Mouse (Mus musculus) forebrain, embryonic 16.5 days (tissue): Measurements from ENCODE around the gene Cnot6. TPM values are rescaled to one million over a fixed set of nuclear protein-coding genes. Genes with fewer than 3 reads are reported as not detected.

Experiments
- ATAC-seq: fragments of 200-750 bp; cut with Nextera tagmentation; 2 replicates; pipeline ENCODE4 v1.8.0; 2017; ENCODE audit warnings: mild to moderate bottlenecking, moderate library complexity
- H3K27ac ChIP-seq: fragments of 300-500 bp; sonication (generic); 2 replicates; pipeline ENCODE4 v1.5.1; 2014; ENCODE audit warnings: low read length, control low read depth
- H3K27me3 ChIP-seq: fragments of 300-500 bp; sonication (generic); replicated peaks from 2 replicates; pipeline ENCODE4 v1.6.1; 2014; ENCODE audit warnings: low read length; ENCODE audit not compliant: control insufficient read depth, insufficient read depth
- H3K36me3 ChIP-seq: fragments of 300-500 bp; sonication (generic); 2 replicates; pipeline ENCODE4 v1.6.1; 2014; ENCODE audit not compliant: control insufficient read depth, insufficient read depth
- H3K4me1 ChIP-seq: fragments of 300-500 bp; sonication (generic); replicated peaks from 2 replicates; pipeline ENCODE4 v1.6.1; 2014; ENCODE audit warnings: low read length; ENCODE audit not compliant: control insufficient read depth, insufficient read depth
- H3K4me2 ChIP-seq: fragments of 300-500 bp; sonication (generic); 2 replicates; pipeline ENCODE4 v1.6.1; 2014; ENCODE audit warnings: mild to moderate bottlenecking, low read length, control low read depth
- H3K4me3 ChIP-seq: fragments of 300-500 bp; sonication (generic); replicated peaks from 2 replicates; pipeline ENCODE4 v1.5.1; 2014; ENCODE audit warnings: mild to moderate bottlenecking, low read length, control low read depth
- H3K9ac ChIP-seq: fragments of 300-500 bp; sonication (generic); replicated peaks from 2 replicates; pipeline ENCODE4 v1.6.1; 2014; ENCODE audit warnings: low read depth, low read length, control low read depth
- H3K9me3 ChIP-seq: fragments of 300-500 bp; sonication (generic); 2 replicates; pipeline ENCODE4 v1.6.1; 2016; ENCODE audit warnings: low read length; ENCODE audit not compliant: control insufficient read depth
- WGBS: fragments of 180-500 bp; shearing (Covaris S2); extraction: QIAGEN DNeasy Blood & Tissue Kit; methylation state at CpG from one replicate; pipeline ENCODE4 v1.1.7; 2014; 5-methylcytosine and 5-hydroxymethylcytosine counted together
- polyA plus RNA-seq: library from polyadenylated mRNA; unstranded; fragments of >200 nt; fragmentation: Nextera tagmentation; extraction: Ambion mirVana; gene quantifications from 2 replicates; pipeline ENCODE4 v1.2.1, GENCODE M21; 2015

Gene Cnot6
- polyA plus RNA-seq, 1 experiment from 2014 or later: 55.1 TPM

- Histone ChIP-seq H3K27ac (no peak overlapping the region), H3K36me3 (no peaks in the 10 kb centered on the region), H3K27me3 (no peaks in the 10 kb centered on the region), H3K9ac (no peak overlapping the region), H3K4me3 (no peak overlapping the region), H3K9me3 (no peaks in the 10 kb centered on the region), H3K4me2 (no peak overlapping the region), H3K4me1 (peaks cover 3% of the 10 kb centered on the region; the same call in 1 of the 2 replicates)
- ATAC-seq: no peak
- WGBS: 81% methylated on average over 10 of the region's 10 CpGs
Observed at GRCm38 (mm10) chr11:49651762-49652322, 60.7 kb downstream of the Cnot6 start.

DNA sequence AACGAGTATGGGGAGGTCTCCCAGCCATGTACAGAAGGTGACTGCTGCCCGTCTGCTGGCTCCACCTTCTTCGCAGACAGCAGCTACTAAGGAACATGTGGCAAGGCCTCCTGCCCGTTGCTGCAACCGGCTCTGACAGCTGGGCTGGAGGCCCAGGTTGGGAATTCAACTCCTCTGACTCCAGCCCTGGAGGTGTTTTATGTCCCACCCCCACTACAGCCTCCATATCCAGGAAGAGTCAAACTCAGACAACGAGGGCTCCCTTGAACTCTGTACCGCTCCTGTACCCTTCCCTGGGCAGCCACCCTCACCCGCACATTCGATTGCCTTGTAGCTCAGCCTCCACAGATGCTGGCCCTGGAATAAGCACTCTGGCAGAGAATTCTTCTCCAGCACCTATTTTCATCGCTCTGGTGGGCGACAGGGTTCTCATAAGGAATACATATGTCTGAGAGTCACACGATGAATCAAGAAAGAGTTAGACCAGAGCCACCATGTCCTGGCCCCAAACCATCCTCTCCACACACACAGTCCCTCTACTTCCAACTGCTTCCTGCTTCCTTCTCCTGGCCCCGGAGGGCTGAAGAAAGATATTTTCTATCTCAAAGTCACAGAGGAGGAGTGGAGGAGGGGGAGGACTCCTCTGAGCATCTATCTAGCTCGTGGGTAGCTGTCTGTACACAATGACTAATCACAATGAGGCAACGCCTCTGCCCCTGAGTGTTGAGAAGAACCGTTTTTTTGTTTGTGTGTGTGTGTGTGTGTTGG, 61.3 kb downstream of the Cnot6 start:
- WGBS: 80% methylated on average over 16 of the region's 16 CpGs
- Histone ChIP-seq H3K36me3 (no peaks in the 10 kb centered on the region), H3K9me3 (no peaks in the 10 kb centered on the region), H3K27ac (no peak overlapping the region), H3K9ac (no peak overlapping the region), H3K4me3 (no peak overlapping the region), H3K27me3 (no peaks in the 10 kb centered on the region), H3K4me1 (peaks cover 3% of the 10 kb centered on the region; the same call in 1 of the 2 replicates), H3K4me2 (no peak overlapping the region)
- no peak for ATAC-seq

DNA sequence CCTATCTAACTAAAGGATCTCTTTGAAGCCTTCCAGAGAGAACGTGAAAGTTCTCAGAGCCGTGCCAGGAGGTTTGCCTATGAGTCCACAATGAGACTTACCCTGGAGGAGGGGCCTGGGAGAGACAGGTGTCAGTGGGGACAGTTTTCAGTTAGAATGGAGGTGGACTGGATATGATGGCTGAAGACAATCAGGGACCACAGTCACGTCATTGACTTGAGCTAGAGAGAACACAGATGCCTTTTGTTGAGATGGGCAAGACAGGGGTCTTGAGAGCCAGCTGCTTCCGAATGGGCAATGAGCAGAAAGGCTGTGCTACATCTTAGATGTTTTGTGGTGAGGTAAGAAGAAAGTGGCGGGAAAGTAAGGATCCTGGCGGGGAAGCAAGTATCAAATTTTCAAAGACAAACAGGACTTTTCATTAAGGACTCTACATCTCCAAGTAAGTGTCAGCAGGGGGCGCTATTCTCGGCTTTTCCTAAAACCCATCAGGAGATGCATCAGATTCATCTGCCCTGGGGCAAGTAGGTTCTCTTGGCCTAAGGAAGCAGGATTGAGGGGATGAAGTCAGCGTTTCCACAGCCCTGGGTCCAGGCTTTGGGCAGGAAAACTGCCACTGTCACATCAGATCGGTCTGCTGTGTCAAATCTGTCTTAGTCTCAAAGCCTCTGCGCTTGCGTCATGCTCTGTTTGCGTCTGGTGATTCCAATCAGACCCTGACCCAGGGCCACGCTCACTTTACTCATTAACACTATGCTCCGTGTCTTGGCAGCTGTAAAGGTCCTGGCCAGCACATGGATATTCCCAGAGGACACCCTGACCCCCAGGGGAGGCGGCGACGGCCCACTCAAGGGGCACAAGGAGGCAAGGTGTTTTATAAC, 62.2 kb downstream of the Cnot6 start:
- no peak for ATAC-seq
- H3K27ac ChIP-seq: no peak overlapping the region
- peaks cover 3% of the 10 kb centered on the region; the same call in 1 of the 2 replicates for H3K4me1 ChIP-seq
- no peaks in the 10 kb centered on the region for H3K27me3 ChIP-seq
- no peak overlapping the region for H3K4me2 ChIP-seq
- no peak overlapping the region for H3K4me3 ChIP-seq
- H3K36me3 ChIP-seq: no peaks in the 10 kb centered on the region
- WGBS: 64% methylated on average over 18 of the region's 18 CpGs
- no peak overlapping the region for H3K9ac ChIP-seq
- H3K9me3 ChIP-seq: no peaks in the 10 kb centered on the region

DNA sequence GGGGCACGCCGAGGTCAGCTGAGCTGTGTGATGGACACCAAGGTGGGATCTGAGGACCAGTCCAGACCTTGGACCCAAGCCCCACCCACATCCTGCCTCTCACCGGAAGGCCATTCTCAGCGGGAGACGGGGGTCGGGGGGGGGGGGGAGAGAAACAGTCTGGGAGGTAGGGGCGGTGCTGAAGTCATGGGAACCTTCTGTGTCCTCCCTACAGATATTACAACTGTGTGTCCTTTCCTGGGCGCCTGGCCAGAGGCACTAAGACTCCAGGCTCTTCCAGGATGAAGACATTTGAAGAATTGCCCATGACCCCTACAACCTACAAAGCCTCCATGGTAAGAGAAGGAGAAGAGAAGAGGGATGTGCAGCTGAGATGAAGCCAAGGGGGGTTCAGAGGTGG, 66.8 kb downstream of the Cnot6 start:
- no peak overlapping the region for H3K9ac ChIP-seq
- H3K36me3 ChIP-seq: no peaks in the 10 kb centered on the region
- H3K4me3 ChIP-seq: no peak overlapping the region
- H3K4me2 ChIP-seq: no peak overlapping the region
- H3K4me1 ChIP-seq: no peaks in the 10 kb centered on the region
- no peak for ATAC-seq
- no peaks in the 10 kb centered on the region for H3K27me3 ChIP-seq
- no peaks in the 10 kb centered on the region for H3K9me3 ChIP-seq
- 69% methylated on average over 7 of the region's 8 CpGs for WGBS
- no peak overlapping the region for H3K27ac ChIP-seq

DNA sequence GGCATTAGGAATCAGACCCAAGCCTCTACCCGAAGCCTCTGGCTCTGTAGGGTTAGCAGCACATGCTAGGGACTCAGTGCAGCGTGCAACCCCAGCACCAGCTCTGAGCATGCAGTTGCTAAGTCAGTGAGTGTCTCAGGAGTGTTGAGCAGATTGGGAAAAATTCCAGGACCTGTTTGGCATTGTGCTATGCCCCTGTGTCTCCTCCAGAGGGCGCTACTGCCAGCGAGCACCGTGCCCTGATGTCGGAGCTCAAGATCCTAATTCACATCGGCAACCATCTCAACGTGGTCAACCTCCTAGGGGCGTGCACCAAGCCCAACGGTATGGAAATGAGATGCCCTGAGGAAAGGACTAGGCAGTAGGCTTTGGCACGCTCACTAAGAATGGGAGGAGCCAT, 76.1 kb downstream of the Cnot6 start:
- H3K27ac ChIP-seq: no peak overlapping the region
- no peaks in the 10 kb centered on the region for H3K36me3 ChIP-seq
- H3K9ac ChIP-seq: no peak overlapping the region
- no peak for ATAC-seq
- no peak overlapping the region for H3K4me2 ChIP-seq
- peaks cover 8% of the 10 kb centered on the region for H3K4me1 ChIP-seq
- peaks cover 28% of the 10 kb centered on the region for H3K27me3 ChIP-seq
- H3K9me3 ChIP-seq: no peaks in the 10 kb centered on the region
- no peak overlapping the region for H3K4me3 ChIP-seq
- WGBS: 2% methylated on average over 11 of the region's 11 CpGs

GRCm38 (mm10) chr11:49635671-49636070, 76.9 kb downstream of the Cnot6 start:
- no peak for ATAC-seq
- Histone ChIP-seq H3K36me3 (no peaks in the 10 kb centered on the region), H3K9me3 (no peaks in the 10 kb centered on the region), H3K4me3 (no peak overlapping the region), H3K27me3 (peaks cover 28% of the 10 kb centered on the region), H3K4me2 (no peak overlapping the region), H3K9ac (no peak overlapping the region), H3K4me1 (peaks cover 8% of the 10 kb centered on the region), H3K27ac (no peak overlapping the region)
- 68% methylated on average over 6 of the region's 6 CpGs for WGBS

- peaks cover 8% of the 10 kb centered on the region for H3K4me1 ChIP-seq
- no peaks in the 10 kb centered on the region for H3K9me3 ChIP-seq
- H3K9ac ChIP-seq: no peak overlapping the region
- WGBS: 5% methylated on average over 22 of the region's 22 CpGs
- no peak overlapping the region for H3K27ac ChIP-seq
- peaks cover 28% of the 10 kb centered on the region for H3K27me3 ChIP-seq
- H3K4me2 ChIP-seq: peak overlapping the region; percentile 49
- ATAC-seq: no peak
- no peaks in the 10 kb centered on the region for H3K36me3 ChIP-seq
- peak overlapping the region; percentile 29 for H3K4me3 ChIP-seq
Observed at GRCm38 (mm10) chr11:49634101-49634500, 78.4 kb downstream of the Cnot6 start.

DNA sequence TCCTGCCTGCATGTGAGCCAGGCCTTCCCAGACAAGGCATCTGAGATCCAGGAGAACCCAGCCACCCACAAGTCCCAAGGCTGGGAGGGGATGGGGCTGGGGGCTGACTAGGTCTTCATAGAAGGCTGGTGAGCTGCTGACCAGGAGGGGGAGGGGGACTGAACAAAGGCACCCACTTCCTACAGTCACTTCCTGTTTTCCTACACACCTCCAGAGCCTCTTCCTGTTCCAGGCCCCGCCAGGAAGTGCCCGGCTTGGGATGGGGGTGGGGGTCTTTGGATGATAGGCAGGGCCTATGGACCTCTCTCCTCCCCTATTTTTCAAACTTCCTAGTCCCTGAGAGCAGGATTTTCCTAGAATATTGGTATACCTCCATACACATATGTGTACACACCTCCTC, 80.3 kb downstream of the Cnot6 start:
- Histone ChIP-seq H3K4me1 (peaks cover 8% of the 10 kb centered on the region), H3K27ac (no peak overlapping the region), H3K36me3 (no peaks in the 10 kb centered on the region), H3K9ac (no peak overlapping the region), H3K4me2 (no peak overlapping the region), H3K27me3 (peaks cover 24% of the 10 kb centered on the region), H3K4me3 (no peak overlapping the region), H3K9me3 (no peaks in the 10 kb centered on the region)
- 86% methylated on average over 2 of the region's 2 CpGs for WGBS
- no peak for ATAC-seq

DNA sequence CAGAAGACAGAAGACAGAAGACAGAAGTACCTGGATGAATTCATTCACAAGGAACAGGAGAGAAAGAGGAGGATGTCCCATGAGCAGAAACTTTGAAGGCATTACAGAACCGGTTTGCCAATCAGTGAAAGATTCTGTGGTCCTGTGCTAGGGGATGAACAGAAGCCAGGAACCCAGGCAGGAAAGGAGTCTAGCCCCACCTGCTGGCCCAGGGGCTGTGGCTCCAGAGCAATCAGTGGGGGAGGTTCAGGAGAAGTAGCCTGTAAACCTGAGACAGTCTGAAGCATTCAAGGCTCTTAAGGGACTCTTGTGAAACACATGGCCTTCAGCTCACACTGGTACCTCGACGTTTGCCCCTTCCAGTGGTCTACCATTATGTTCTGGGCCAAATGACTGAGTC, 81.4 kb downstream of the Cnot6 start:
- no peak for ATAC-seq
- Histone ChIP-seq H3K36me3 (no peaks in the 10 kb centered on the region), H3K27ac (no peak overlapping the region), H3K4me3 (no peak overlapping the region), H3K4me1 (peaks cover 8% of the 10 kb centered on the region), H3K4me2 (no peak overlapping the region), H3K27me3 (peaks cover 16% of the 10 kb centered on the region), H3K9ac (no peak overlapping the region), H3K9me3 (no peaks in the 10 kb centered on the region)
- 45% methylated on average over 3 of the region's 3 CpGs for WGBS
